Mouse (Mus musculus) C3H10T1/2 (cell line): ENCODE data around the gene Ddr2. TPM values are rescaled to one million over a fixed set of nuclear protein-coding genes. Genes with fewer than 3 reads are reported as not detected.

ENCODE experiments used
- polyA plus RNA-seq, 2 experiments: library from polyadenylated mRNA; unstranded; fragments of >200 nt; fragmentation: generic; extraction: Trizol; gene quantifications; one replicate each; pipeline ENCODE4 v1.2.1; 2012; ENCODE audit warnings: missing spikeins in 2 of 2

Gene Ddr2
- 10 to 100 TPM in 1 of 2 experiments, 1 to 10 TPM in 1; 2.1 to 30.3 TPM for polyA plus RNA-seq

DNA sequence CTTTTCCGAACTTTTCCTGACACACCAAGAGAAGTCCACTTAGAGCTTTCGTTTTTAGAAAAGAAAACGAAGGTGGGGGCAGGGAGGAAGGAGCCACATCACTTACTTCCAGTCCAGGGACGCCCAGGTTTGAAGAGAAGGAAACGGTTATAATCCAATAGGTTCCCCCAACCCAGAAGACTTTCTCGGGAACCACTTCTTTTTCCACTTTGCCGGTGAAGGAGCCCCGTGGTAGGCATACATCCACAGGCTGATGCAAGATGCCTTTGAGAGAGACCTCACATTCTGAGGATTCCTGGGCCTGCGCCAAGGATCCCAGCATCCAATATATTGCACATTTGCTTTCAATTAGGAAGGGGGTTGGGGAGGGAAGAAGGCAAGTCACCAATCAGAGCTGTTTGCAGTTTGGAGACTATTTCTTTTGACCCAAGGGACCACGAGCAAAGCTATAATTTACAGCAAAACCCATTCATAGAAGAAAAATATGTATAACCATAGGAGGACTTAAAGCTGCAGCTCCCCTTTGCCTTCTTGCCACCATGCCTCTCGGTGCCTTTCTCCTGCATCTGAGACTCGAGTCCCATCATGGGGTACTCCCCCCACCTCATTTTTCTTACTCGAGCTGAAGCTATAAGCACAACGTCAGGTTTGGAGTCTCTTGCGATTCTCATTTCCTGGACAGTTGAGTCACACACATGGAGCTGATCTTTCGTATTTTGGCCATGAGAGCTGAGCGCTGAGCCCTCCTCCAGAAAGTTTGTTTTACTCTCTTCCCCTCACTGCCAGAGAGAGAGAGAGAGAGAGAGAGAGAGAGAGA, at the start of gene Ddr2:
TSS of gene Ddr2 (minus strand) at position 247 of the 817 bp plus-strand sequence.

GRCm38 (mm10) chr1:169968792-169969515, 141.6 kb downstream of the Ddr2 start, which contains the start of gene Hsd17b7:
Gene Hsd17b7, minus strand, starts transcription at chr1:169969241.

DNA sequence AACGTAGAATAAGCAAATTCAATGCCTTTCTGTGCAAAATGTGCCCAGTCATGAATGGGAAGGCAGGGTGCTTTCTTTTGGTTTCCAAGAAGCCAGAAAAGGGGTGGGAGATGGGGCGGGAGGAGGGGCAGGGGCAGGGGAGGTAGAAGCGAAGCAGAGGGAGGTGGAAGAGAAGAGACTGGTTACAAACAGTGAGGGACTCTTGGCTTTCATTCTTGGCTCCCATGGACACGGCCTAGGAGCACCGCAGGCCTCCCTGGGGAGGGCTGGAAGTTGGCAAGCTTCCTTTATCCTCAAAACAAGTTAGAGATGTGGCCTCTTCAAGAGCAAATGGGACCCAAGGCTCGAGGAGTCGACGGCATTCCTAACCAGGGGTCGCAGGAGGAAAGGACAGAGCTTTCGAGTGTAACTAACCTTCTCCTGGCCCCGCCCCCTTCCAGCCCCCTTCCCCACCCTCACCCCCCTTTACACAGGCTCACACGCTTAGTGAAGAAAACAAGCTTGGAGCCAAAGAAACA, 182.0 kb downstream of the Ddr2 start, which contains the start of gene Ccdc190:
TSS of gene Ccdc190 (plus strand) at position 195 of the 518 bp plus-strand sequence.

Other genes with a start within 250 kb of the Ddr2 start
- gene Ccdc190, start 182.1 kb downstream of the Ddr2 start, polyA plus RNA-seq = under 1 TPM in 1 of 2 experiments, not detected in 1; 0.32 TPM
- gene Hsd17b7, start 141.5 kb downstream of the Ddr2 start, polyA plus RNA-seq = 1 to 10 TPM in 1 of 2 experiments, under 1 TPM in 1; 0.89 to 4.4 TPM
- gene Uap1, start 64.2 kb upstream of the Ddr2 start, polyA plus RNA-seq = 10 to 100 TPM in 1 of 2 experiments, 1 to 10 TPM in 1; 5.9 to 13.4 TPM
- 1 to 10 TPM in 1 of 2 experiments, under 1 TPM in 1; 0.48 to 3.3 TPM for gene Uhmk1, start 104.6 kb upstream of the Ddr2 start, polyA plus RNA-seq
- gene Sh2d1b2, start 122.0 kb upstream of the Ddr2 start, polyA plus RNA-seq = under 1 TPM; 0.01 TPM
- under 1 TPM; 0.01 to 0.20 TPM for gene Sh2d1b1, start 166.6 kb upstream of the Ddr2 start, polyA plus RNA-seq
- under 1 TPM; 0.01 to 0.05 TPM for gene Gm7694, start 195.6 kb upstream of the Ddr2 start, polyA plus RNA-seq
- gene Spata46, start 198.0 kb upstream of the Ddr2 start, polyA plus RNA-seq = not detected